Mouse (Mus musculus) c-Kit-positive CD71-positive TER-119-positive erythroid progenitor cells, embryonic 14.5 days (primary cell): ENCODE results near the gene Itpkb.

Experiments used
- DNase-seq: peaks from one replicate; pipeline ENCODE4 v3.0.0-alpha.2; 2013; ENCODE audit warnings: low spot score

The Itpkb gene

DNA sequence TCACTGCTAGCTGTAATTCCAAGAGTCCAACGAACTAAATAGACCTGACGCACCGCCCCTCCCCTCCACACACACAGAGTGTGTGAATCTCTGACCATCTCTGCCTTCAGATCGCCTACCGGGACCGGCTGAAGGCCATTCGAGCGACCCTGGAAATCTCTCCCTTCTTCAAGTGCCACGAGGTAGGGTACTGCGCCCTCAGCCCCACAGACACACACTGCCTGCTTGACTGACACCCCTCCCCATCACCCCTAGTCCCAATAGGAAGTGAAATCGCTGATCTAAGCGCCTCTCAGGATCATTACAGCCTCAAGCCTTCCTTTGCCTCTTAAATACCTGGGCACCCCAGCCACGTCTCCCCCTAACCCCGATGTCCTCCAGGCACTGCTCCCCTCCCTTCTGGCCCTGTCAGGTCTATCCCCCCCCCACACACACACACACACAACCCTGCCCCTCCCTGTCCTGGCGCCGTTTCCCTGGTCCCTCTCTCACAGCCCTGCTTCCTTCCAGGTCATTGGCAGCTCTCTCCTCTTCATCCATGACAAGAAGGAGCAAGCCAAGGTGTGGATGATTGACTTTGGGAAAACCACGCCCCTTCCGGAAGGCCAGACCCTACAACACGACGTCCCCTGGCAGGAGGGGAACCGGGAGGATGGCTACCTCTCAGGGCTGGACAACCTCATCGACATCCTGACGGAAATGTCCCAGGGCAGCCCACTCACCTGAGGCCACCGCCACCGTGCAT, 91.1 kb downstream of the Itpkb start:
- no peak for DNase-seq

DNA sequence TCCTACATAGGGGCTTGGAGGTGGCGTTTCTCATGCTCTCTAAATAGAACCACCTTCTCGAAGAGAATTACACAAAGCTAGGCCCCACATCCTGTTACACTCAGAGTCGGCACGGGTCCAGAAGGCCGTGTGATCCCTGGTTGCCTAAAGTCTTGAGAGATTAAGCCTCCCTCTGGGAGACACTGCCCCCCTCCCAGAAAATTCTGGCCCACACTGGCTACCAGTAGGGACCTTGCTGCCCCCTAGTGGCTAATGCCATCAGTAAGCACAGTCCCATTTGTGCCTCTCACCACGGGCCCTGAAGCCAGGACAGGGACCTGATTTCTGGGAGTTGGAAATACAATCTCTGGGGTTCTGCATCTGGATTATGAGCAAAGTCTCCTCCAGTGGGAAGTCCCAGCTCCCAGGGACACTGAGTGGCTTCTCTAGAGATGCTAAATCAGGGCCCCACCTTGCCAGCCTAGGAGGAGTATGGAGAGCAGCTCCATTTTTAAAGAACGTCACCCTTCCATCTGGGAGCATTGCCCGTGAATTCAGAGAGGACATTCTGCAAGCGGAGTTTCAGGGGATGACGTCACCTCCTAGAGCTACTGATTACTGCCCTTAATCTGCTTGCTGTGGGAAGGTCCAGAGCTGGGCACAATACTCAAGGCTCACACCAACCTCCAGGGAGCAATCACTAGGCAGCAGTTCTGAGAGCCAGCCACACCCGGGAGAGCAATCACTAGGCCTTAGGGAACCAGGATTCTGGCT, 92.0 kb downstream of the Itpkb start:
- peak; percentile 38 for DNase-seq

DNA sequence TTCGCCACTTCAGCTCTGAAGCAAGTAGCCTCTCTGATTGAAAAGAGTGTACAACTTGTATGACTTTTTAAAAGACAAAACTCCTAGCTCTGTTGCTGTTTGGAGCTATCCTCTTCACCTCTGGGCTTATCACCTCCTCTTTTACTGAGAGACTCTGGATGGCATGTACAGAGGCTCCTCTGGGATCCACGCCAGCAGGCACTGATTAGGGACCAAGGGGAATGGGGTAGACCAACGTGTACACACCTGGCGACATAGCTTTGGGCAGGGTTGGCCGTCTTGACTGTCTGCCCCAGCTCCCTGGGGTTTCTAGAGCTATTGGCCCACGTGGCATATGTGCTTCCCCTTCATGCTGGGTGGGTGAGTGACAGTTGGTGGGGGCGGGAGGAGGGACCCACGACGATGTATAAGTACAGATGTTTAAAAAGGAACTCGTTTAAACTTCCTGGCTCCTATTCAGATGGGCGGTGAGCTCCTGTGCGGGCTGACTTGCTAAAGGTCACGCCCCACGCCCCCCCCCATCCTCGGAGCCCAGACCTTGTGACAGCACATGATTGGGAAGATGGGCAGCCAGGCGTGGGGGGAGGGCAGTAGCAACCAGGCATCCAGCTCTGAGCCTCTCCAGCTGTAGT, 92.8 kb downstream of the Itpkb start:
- no peak for DNase-seq

DNA sequence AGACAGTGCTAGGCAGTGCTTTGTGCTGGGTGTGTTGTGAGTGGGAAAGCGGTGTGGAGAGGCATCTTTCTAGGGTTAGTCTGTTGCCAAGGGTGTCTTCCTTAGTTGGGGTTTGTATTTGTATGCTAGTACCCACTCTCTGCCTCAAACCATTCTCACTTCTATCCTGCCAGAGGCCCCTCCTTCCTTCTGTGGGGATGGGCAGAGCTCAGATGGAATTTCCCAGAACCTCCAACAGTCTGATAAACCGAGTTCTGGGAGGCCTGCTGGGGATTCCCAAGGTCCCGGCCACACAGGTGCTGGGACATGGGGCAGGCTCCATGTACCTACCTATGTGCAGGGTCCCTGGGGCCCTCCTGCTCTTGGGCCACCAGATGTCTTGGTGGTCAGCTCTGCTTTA, 93.6 kb downstream of the Itpkb start:
- no peak for DNase-seq

DNA sequence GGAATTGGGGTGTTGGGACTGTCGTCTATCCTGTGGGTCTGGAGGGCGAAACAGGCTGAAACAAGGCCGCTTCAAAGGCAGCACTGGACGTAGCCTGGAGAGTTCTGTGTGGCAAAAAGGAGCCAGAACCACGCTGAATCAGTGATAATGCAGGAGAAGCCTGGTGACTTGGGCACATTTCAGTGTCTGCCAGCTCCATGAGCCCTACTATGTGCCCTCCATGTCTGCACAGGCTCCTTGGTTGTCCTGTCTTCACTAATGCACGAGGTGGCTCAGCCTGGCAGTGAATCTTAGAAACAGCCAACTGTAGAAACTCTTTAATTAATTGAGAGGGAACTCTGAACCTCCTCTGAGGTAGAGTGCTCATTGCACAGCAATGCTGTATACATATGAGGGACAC, 96.1 kb downstream of the Itpkb start:
- DNase-seq = no peak

DNA sequence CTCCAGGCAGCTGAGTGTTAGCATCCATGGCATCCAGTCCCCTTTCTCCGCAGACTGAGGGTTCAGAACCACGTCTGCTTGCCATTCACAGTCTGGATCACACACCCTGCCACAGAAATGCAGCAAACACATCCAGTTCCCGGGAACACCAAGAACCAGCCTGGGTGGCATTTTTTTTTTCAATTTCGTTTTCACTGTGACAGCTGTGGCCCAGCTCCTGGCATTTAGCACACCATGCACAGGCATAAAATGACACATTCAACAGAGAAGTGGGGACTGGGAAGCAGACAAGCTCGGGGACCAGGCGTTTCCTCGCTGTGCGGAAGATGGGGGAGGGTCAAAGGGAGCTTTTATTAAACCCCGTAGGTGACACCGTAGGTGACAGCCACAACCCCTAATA, 97.4 kb downstream of the Itpkb start:
- no peak for DNase-seq

DNA sequence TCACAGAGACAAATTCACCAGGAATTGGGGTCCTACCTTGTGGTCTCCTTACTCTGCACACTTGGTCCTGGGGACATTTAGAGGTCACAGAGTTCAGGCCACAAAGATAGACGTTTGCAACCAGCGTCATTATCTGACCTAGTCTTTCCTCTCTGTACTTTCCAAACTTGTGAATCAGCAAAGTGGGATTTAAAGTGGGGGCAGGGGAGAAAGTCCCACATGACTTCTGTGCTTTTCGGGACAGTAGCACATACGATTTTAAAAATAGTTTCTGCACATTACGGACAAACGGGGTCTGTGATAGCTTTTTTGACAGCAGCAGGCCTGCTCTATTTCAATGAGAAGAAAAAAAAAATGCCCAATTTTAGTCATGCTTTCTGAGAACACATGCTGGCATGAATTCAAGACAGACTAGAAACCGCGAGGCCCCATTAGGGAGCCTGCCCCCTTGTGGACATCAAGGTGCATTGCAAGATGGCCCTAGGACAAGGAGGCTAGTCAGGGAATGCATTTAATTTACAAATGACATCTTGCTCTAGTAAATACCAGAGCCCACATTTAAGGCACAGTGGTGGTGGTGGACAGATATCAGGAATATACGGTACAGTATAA, 97.9 kb downstream of the Itpkb start:
- peak; percentile 65 for DNase-seq

DNA sequence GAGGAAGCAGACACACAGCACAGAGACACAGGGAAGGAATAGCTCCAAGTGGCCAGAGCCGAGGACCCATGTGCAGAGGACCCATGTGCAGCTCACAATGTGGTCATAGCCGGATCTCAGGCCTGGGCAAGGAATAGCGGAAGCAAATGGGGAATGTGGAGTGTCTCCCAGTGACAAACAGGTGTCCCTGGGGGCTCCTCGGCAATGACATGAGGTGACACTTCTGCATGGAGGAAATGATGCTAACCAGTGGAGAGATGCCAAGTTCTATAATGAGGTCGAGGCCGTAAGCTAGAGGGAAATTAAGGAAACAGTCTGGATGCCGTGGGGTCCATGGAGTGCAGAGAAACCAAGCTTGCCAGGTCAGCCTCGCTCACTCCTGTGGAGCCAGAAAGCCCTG, 98.6 kb downstream of the Itpkb start:
- DNase-seq = no peak

DNA sequence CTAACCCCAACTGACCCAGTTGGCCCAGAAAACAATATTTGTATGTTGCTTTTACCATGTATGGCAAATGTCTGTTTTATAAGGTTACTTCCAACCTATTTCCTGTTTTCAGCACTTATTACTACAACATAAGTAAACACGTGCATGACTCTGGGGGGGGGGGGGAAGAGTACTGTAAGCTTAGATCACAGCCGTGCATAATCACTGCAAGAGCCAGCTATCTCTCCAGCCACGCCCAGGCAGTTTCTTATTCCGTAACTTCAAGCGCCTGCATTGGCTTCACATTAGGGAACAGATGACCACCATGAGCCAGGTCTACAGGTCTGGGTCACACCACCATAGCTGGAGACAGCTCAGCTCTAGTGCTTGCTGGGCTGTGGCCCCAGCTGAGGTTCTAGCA, 99.5 kb downstream of the Itpkb start:
- no peak for DNase-seq

DNA sequence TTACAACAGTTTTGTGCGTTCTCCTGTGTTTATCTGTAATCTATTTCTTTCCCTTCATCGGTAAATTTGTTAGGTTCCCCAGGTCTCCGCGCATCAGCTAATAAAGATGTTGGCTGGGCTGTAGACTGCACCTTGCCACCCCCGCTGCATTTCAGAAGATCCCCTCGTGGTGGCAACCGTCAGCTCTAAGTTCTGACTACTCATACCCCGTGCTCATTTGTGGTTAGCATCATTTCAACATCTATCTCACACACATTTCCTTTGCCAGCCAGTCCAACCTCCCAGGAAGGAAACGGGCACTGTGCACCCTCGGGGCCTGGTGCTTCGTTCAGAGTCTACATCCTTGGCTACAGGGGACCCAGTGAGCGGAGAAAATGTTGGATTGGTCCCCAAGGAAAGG, 101.5 kb downstream of the Itpkb start:
- DNase-seq = no peak

DNA sequence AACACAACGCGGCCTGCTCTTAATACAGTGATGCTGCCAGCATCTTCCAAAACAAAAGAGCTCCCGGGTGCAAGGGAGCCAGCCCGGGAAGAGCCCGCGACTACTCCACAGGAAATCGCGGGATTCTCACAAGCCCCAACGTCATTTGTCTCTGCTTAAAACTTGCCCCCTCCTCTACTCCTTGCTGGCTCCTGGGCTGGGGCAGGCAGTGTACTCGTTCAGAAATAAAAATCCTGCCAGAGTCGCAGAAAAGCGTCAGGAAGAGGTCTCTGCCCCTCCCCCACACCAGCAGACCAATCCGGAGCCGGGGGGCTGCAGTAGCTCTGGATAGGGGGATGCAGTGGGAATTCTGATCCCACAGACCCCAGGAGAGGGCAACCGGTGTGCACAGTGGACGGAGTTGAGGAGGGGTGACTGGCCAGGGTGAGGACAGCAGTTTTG, 102.8 kb downstream of the Itpkb start:
- DNase-seq = no peak

DNA sequence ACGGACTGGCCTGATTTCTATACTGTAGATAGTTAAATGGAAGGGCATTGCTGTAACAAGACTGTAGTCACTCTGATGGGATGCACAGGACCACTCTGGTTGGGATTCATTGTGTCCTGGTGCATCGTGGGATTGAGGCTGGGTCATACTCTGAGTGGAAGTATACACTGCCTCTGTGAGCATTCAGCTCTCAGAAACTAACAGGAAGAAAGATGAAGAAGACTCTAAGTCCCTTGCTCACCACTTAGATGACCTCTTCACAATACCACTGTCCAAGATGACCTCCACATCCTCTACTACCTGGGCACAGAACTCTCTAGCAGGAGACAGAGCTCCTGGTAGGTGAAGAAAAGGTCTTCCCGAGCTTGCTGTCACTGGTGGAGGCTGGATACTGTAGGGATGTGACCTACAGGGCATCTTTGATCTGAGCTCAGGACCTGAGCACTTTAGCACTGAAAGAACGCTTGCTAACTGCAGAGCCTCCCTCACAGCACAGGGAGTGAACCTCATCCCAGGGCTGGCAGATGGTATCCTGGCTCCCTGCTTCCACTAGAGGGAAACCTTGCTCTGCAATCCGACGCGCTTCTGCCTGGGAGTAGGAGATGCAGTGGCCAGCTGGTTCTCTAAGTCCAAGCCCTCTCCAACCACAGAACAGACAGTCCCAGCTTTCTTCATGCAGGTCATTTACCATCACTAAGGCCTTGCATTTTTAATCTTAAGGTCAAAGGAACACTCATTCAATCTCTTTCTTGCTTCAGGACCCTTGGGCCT, 103.7 kb downstream of the Itpkb start:
- peak; percentile 20 for DNase-seq

DNA sequence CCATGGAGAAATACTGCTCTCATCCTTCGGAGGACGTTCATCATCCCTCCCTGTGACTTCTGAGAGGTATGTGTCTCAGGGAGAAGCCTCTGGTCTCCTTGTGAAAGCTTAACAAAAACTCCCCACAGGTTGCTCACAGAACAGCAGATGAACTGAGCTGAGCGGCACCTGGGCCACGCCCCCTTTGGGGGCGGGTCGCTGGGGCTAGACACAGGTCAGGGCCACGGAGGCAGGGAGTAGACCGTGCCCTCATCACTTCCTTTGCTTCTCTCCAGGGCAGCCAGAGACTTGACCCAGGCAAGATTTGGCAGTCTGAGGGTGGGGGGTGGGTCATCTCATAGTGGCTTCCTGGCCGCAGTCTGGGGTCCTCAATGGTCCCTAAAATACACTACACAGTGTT, 104.6 kb downstream of the Itpkb start:
- DNase-seq = no peak

DNA sequence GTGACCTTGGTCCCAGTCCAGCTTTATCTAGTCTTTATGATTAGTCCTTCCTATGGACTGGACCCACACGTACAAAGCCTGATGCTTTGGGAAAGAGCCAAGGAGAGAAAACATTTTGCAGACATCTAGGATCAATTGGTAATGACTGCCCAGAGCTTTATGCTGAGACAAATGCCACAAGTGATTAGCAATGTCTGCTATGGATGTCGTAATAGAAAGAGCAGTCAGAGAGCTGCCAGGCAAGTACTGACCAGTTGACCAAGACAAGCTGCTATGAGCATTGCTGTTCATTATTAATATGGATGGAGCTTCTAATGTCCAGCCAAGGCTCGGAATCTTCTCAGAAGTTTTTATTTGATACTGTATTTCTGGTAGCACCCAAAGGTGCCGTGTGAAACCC, 109.2 kb downstream of the Itpkb start:
- DNase-seq = no peak

DNA sequence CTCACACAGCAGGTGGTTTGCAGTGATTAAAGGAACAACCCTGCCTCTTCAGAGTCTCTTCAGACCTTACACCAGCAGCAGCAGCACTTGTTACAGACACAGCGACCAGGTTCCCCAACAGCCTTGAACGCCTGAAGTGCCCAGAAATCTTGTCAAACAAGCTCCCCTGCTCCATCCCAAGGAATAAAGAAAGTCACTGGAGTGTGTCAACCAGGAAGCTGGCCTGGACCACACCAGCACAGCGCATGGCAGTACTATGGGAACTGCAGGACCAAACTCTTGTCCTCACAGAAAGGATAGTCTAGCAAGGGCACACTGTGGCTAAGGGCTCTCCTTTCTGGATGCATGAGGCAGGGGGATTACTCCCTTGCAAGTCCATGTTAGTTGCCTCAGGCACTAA, 114.1 kb downstream of the Itpkb start:
- no peak for DNase-seq

DNA sequence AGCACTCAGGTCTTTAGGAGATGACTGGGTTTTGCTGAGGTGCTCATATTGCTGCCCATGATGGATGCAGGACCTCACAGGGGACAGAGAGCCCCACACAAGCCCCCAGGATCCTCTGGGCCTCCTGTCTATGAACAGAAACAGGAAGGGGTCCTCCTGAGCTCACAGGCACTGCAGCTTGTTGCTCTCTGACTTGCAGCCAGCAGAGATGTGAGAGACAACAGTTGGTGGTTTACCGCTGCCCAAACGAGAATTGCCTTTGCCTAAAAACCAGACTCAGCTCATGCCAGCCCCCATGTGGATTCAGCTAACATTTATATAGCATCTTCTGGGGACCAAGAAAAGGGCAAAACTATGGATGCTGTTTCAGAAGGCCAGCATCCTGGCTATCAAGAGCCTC, 119.4 kb downstream of the Itpkb start:
- no peak for DNase-seq

DNA sequence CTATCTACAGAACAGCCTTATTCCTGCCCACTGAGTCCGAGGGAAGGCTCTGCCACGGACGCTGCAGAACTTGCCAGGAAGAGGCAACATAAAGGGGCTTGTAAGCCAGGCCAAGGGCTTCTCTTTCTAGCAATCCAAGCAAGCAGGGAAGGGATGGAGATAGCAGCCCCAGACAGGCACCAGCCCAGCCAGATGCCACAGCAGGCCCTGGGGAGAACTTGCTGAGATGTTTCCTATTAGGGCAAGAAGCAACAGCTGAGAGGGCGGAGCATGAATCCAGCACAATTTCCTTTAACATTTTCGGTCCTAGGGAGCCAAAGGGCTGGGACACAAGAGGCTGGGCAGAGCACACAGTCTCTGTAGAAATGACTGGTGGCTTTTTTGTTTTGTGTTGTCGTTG, 128.0 kb downstream of the Itpkb start:
- DNase-seq = no peak

DNA sequence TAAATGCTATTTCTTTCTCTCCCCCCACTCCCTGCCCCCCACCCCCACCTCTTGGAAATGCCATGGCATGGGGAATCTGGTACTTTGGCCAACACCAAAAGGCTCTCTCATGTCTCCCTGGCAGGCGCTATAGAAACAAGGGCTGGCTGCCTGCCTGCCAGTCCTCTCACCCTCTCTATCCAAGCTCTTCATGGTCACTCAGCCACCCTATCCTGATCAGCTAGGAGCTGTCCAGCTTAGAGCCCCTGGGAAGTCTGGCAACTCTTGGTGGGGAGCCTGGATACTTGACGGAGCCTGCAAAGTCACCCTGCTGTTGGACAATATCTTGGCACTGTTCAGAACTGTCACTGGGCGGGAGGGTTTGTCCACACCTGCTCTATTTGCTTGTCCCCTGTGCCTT, 128.4 kb downstream of the Itpkb start:
- no peak for DNase-seq

DNA sequence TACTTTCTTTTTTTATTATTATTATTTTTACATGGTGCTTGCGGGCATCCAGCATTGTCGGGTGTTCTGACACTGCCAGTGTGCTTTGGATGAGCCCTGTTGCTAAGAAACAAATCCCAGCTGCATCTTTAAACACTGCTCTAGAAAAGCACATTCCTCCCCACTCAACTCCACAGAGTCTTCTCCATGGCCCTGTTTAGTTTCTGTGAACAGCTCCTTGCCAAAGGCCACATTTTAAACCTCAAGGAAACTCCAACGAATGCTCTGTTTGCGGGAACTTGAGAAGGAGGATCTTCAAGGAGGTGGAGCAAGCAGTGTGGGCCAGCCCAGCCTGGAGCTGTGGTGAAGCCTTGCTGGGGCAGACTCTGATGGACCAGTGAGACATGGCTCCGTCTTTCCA, 130.4 kb downstream of the Itpkb start:
- DNase-seq = no peak

DNA sequence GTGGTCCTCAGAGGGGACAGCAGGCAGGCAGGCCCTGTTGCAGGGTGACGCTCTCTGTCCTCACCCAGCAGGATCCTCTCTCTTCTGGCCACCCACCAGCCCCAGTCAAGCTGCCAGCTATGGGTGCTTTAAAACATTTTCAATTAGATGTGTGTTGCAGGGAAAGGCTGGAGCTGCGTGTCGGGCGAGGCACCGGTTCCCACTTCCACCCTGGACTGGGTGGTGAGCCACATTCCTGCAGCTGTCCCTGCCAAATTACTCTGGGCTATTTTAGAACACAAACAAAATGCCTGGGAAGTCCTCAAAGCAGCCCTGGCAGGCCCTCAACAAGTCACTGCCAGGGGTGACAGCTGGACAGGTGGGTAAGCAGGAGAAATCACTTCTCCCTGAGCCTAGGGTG, 132.1 kb downstream of the Itpkb start:
- no peak for DNase-seq

DNA sequence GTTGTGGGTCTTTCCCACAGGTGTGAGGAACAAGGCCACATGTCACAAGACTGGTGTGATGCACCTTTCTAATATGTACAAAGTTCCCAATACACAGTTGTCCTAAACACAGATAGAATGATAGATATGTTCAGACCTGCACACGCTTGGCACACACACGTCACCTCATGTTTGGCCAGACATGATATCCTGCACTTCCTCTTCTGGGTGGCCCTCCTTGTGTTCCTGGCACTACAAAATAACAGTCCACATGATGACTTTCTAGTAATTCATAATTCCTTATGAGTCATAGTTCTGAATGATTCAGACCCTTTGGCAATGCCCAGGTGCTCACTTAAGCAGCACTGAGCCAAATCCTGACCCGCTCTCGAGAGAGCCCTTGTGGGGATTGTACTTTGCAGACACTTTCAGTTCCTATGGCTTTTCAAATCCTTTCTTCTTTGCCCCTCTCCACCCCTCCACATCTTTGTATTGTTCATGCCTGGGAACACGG, 132.7 kb downstream of the Itpkb start:
- DNase-seq = no peak

DNA sequence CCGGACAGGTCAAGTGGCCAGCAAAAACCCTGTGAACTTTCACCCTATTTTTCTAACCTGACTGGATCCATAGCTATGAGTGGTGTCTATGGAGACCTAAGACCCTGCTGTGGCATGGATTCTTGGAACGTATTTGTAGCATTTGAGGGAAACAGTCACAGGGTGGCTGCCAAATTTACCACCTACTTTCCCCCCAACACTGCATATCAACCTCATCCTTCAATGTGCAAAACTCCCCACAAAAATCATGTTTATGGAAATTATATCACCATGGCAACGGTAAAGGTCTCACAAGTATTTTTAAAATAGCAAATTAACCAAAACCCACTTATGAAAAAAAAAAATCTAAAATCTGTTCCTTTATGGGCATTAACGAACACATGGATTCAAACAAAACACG, 134.1 kb downstream of the Itpkb start:
- DNase-seq = no peak
